Mouse (Mus musculus): Measurements from ENCODE around the gene Tmc1.

The Tmc1 gene

DNA sequence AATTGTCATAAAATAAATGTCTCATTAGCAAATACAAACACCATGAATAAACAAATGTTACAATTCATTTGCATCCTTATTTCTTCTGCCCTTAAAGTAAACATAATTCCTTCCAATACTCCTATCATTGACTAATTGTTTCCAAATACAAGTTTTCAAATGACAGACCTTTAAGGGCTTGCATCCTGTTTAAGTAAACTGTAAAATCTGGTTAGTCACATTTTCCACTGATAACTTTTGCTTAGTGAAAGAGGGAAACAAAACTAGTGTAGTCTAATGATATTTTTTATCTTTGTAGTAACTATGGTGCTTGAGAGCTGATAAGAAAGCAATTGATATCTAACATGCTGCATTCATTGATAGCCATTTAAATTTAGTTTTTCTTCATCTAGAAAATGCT lies 154.5 kb downstream of the Tmc1 start:
- in situ Hi-C loops (cut with MboI; ENCODE audit: low sequenced_read_pairs) = no loop called here

- in situ Hi-C loops (cut with MboI; ENCODE audit: low sequenced_read_pairs) = no loop called here
Observed at GRCm38 (mm10) chr19:20797558-20798101, 156.4 kb downstream of the Tmc1 start.

- in situ Hi-C loops (cut with MboI; ENCODE audit: low sequenced_read_pairs) = no loop called here
Observed at GRCm38 (mm10) chr19:20796001-20796400, 158.0 kb downstream of the Tmc1 start.

DNA sequence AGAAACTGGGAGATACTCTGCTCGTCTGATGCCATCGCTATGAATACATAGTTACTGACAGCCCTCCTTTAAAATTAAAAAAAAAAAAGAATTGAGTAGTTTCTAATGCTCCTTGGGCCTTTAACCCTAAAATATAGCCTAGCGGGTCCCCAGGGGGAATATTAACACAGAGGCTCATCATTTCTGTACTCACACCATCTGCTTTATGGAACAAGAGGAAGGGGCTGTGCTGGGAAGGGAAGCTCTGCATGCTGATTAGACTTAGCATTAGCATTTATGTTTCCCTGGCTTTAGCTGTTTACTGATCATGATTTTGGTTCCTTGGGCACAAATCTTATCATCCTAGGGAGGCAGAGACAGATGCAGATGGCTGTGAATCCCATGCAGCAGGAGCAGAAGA lies 159.0 kb downstream of the Tmc1 start:
- in situ Hi-C loops (cut with MboI; ENCODE audit: low sequenced_read_pairs) = no loop called here

DNA sequence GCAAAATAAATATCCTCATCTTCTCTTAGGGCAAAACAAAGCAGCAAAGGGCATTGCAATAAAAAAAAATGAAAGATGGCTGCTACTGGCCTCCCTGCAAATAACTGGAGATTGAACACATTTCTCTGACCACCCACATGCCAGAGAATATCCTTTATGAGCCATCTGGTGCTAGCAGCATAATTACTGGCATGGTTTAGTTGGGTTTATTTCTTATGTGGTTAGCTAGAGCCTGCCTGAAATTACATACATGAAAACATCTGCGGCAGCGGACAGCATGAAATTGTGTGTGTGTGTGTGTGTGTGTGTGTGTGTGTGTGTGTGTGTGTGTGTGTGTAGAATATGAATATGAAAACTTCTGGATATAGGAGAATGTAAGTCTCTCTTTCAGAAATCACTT lies 161.2 kb downstream of the Tmc1 start:
- in situ Hi-C loops (cut with MboI; ENCODE audit: low sequenced_read_pairs) = no loop called here

DNA sequence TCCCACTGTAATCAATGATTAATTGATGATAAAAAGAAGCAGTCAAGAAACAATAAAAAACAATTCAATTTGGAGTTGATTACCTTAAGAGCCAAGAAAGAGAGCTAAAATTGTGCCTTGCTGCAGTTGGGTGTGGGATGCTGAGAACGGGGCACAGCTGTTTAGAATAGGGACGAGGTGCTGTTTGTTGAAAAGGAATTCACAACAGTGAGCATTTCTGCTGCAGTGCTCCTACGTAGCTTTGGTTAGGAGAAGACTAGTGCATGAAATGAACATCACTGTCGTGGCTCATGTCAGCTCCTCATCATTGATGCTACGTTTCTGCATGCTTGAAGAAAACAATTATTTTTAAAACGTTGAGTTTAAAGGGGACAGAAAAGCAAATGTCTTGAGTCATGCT lies 166.7 kb downstream of the Tmc1 start:
- in situ Hi-C loops (cut with MboI; ENCODE audit: low sequenced_read_pairs) = no loop called here

- in situ Hi-C loops (cut with MboI; ENCODE audit: low sequenced_read_pairs) = no loop called here
Observed at GRCm38 (mm10) chr19:20775681-20776080, 178.3 kb downstream of the Tmc1 start.

DNA sequence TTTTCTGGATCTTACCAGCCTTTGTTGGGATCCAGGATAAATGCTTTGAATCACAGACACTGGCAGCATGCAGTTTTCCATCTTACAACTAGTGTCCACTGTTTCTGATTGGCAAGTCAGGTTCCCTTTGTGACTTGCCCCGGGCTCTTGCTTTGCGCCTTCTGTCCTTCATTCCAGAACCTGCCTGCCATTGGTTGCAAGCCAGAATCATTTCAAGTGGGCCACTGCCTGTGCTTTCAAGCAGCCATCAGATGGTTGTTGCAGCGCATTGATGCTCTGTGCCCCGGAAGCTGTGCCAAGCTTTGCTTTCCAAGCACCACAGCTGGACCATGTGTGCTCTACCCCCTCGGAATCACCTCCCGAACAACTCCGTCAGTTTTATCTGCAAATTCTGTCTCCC lies 180.1 kb downstream of the Tmc1 start:
- in situ Hi-C loops (cut with MboI; ENCODE audit: low sequenced_read_pairs) = no loop called here

- in situ Hi-C loops (cut with MboI; ENCODE audit: low sequenced_read_pairs) = loop anchor here (10.0 kb wide), 1 partner anchor 399 kb away; no protein-coding TSS in a partner anchor
Observed at GRCm38 (mm10) chr19:20764214-20764613, 189.8 kb downstream of the Tmc1 start.

DNA sequence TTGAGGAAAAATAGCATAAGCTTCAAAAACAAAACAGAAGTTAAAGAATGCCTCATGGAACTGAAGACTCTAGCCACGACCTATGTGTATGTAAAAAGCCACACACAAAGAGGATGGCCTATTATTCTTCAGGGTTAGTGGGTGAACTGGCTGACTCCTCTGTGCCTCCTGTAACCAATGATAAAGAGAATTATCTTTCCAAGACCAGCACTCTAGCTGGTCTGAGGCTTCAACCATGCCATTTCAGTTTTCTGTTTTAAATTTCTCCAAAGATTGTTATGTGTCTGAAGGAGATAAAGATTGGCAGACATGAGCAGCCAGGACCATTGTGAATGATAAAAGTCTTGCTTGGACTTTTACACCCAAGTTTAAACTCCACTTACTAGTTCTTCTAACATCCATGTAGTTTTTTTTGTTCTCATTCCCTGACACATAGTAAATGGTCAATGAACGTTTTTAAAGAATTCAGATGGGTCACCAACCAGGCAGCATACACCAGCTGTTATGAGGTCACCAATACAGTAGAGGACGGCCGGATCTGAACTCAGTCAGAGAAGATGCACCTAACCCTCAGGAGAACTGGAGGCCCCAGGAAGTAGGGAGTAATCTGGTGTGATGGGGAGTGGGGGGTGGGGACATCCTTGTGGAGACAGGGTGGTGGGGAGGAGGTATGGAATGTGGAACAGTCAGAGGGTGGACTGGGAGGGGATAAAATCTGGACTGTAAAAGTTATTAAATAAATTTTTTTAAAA lies 192.2 kb downstream of the Tmc1 start:
- in situ Hi-C loops (cut with MboI; ENCODE audit: low sequenced_read_pairs) = loop anchor here (10.0 kb wide), 1 partner anchor 397 kb away; no protein-coding TSS in a partner anchor

DNA sequence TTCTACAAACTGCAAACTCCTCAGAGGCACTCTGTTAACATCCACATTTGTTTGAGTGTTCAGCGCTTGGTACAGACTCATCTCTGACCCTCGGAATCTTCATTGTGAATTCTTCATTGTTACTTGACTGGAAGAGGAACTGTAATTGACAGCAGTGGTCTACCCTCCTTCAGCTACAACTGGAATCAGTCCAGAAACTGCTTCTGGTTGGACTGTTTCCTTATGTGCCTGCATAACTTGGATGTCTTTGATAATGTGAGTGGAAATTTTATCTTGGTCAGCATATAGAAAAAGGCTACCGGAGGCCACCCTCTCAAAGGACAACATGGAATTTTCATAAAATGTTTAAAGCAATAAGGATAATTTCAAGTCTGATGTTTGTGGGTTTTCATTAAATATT lies 192.9 kb downstream of the Tmc1 start:
- in situ Hi-C loops (cut with MboI; ENCODE audit: low sequenced_read_pairs) = loop anchor here (10.0 kb wide), 1 partner anchor 396 kb away; no protein-coding TSS in a partner anchor

- in situ Hi-C loops (cut with MboI; ENCODE audit: low sequenced_read_pairs) = no loop called here
Observed at GRCm38 (mm10) chr19:20744630-20745029, 209.4 kb downstream of the Tmc1 start.

Data from CH12F3 (cell line).